Mouse (Mus musculus) megakaryocyte, embryonic 14.5 days (primary cell): Measurements from ENCODE around the gene Mrps12.

ENCODE experiments used
- FLI1 ChIP-seq: IDR thresholded peaks from 2 replicates; pipeline ENCODE4 v1.6.1; 2012; ENCODE audit warnings: low read length, inconsistent platforms, mixed read lengths
- GATA1 ChIP-seq: IDR thresholded peaks from 3 replicates; pipeline ENCODE4 v1.6.1; 2012; ENCODE audit warnings: mixed read lengths, low read length, inconsistent platforms, borderline replicate concordance

DNA sequence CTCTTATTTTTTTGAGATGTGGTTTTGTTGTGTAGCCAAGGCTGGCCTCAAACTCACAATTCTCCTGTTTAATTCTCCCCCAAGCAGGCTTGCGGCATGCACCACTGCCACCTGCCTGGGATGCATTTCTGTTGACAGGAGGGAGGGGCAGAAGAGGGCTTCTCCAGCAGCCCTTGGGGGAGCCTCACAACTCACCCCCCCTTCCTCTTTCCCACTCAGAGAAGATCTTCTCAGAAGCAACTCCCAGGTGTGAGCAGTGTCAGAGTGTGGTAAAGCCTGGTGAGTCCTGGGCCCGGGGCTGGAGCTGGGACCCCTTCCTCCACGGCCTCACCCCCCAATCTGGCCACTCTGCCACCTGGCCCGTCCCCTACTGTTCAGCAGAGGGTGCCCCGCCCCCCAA, 43.5 kb upstream of the Mrps12 start:
- TF ChIP-seq GATA1 = no peak
- no peak for TF ChIP-seq FLI1
